Mouse (Mus musculus) ES-Bruce4 (cell line): ENCODE measurements around the gene Psmb7. TPM values are rescaled to one million over a fixed set of nuclear protein-coding genes. Genes with fewer than 3 reads are reported as not detected.

Experiments used
- H3K27ac ChIP-seq: 2 replicates; pipeline ENCODE4 v1.5.1; 2012; ENCODE audit warnings: low read length, inconsistent platforms; ENCODE audit not compliant: insufficient read depth
- H3K27me3 ChIP-seq: 2 replicates; pipeline ENCODE4 v1.6.1; 2012; ENCODE audit warnings: mild to moderate bottlenecking, low read length, inconsistent platforms; ENCODE audit not compliant: control insufficient read depth, poor library complexity, insufficient read depth, severe bottlenecking
- H3K36me3 ChIP-seq: 2 replicates; pipeline ENCODE4 v1.6.1; 2012; ENCODE audit warnings: inconsistent platforms, mild to moderate bottlenecking, low read length, moderate library complexity; ENCODE audit not compliant: control insufficient read depth, poor library complexity, insufficient read depth, severe bottlenecking
- H3K4me1 ChIP-seq: one replicate; pipeline ENCODE4 v1.8.1; 2011; ENCODE audit warnings: low read length; ENCODE audit not compliant: control insufficient read depth, insufficient read depth
- H3K4me3 ChIP-seq: 2 replicates; pipeline ENCODE4 v1.5.1; 2011; ENCODE audit warnings: low read depth, mild to moderate bottlenecking, low read length
- H3K9ac ChIP-seq: 2 replicates; pipeline ENCODE4 v1.6.1; 2012; ENCODE audit warnings: low read depth, mild to moderate bottlenecking, inconsistent platforms; ENCODE audit not compliant: poor library complexity, severe bottlenecking
- H3K9me3 ChIP-seq: replicated peaks from 2 replicates; pipeline ENCODE4 v1.6.1; 2012; ENCODE audit warnings: mild to moderate bottlenecking, low read length, inconsistent platforms; ENCODE audit not compliant: control insufficient read depth, poor library complexity, insufficient read depth, severe bottlenecking
- CTCF ChIP-seq: IDR thresholded peaks from one replicate; pipeline ENCODE4 v1.8.1; 2011; ENCODE audit warnings: low read depth, low read length
- EP300 ChIP-seq: IDR thresholded peaks from 2 replicates; pipeline ENCODE4 v1.6.1; 2011; ENCODE audit warnings: low read depth, low read length; ENCODE audit not compliant: insufficient read depth
- POLR2A ChIP-seq: IDR thresholded peaks from one replicate; pipeline ENCODE4 v1.8.1; 2011; ENCODE audit warnings: low read length; ENCODE audit not compliant: insufficient read depth
- polyA plus RNA-seq: library from polyadenylated mRNA; stranded (reverse); fragments of >200 nt; gene quantifications from 2 replicates; pipeline ENCODE4 v1.2.4, GENCODE M21; 2011; ENCODE audit warnings: low read depth; ENCODE audit not compliant: missing spikeins, insufficient read depth, insufficient read length

Gene Psmb7
- polyA plus RNA-seq, 1 experiment: 306 TPM

GRCm38 (mm10) chr2:38629451-38629850 is 14.4 kb downstream of the Psmb7 start:
- H3K27ac ChIP-seq: no peak overlapping the region
- no peak for TF ChIP-seq POLR2A
- TF ChIP-seq EP300: no peak
- no peak for TF ChIP-seq CTCF
- no peak overlapping the region for H3K4me3 ChIP-seq
- peaks cover 53% of the 10 kb centered on the region for H3K36me3 ChIP-seq
- no peak overlapping the region for H3K9ac ChIP-seq
- no peaks in the 10 kb centered on the region for H3K27me3 ChIP-seq
- no peaks in the 10 kb centered on the region for H3K9me3 ChIP-seq
- H3K4me1 ChIP-seq: no peaks in the 10 kb centered on the region

- TF ChIP-seq EP300 (no peak), POLR2A (no peak), CTCF (no peak)
Observed at GRCm38 (mm10) chr2:38628801-38629200, 15.1 kb downstream of the Psmb7 start.

GRCm38 (mm10) chr2:38623821-38624590 is 19.9 kb downstream of the Psmb7 start:
- TF ChIP-seq POLR2A: no peak
- TF ChIP-seq EP300: no peak
- TF ChIP-seq CTCF: no peak
- Histone ChIP-seq H3K36me3 (peaks cover 23% of the 10 kb centered on the region), H3K27ac (no peak overlapping the region), H3K9ac (no peak overlapping the region), H3K27me3 (no peaks in the 10 kb centered on the region), H3K4me1 (no peaks in the 10 kb centered on the region), H3K4me3 (no peak overlapping the region), H3K9me3 (no peaks in the 10 kb centered on the region)

More at GRCm38 (mm10) chr2:38628801-38629200, 15.1 kb downstream of the Psmb7 start:
- no peaks in the 10 kb centered on the region for H3K9me3 ChIP-seq
- H3K9ac ChIP-seq: no peak overlapping the region
- no peak overlapping the region for H3K27ac ChIP-seq
- H3K4me1 ChIP-seq: no peaks in the 10 kb centered on the region
- peaks cover 47% of the 10 kb centered on the region for H3K36me3 ChIP-seq
- H3K4me3 ChIP-seq: no peak overlapping the region
- H3K27me3 ChIP-seq: no peaks in the 10 kb centered on the region

- H3K9me3 ChIP-seq: no peaks in the 10 kb centered on the region
- no peak overlapping the region for H3K27ac ChIP-seq
- H3K4me1 ChIP-seq: no peaks in the 10 kb centered on the region
- no peaks in the 10 kb centered on the region for H3K27me3 ChIP-seq
- TF ChIP-seq POLR2A (no peak), EP300 (no peak), CTCF (no peak)
- peaks cover 19% of the 10 kb centered on the region for H3K36me3 ChIP-seq
- H3K4me3 ChIP-seq: no peak overlapping the region
- no peak overlapping the region for H3K9ac ChIP-seq
Observed at GRCm38 (mm10) chr2:38623411-38623810, 20.5 kb downstream of the Psmb7 start.

DNA sequence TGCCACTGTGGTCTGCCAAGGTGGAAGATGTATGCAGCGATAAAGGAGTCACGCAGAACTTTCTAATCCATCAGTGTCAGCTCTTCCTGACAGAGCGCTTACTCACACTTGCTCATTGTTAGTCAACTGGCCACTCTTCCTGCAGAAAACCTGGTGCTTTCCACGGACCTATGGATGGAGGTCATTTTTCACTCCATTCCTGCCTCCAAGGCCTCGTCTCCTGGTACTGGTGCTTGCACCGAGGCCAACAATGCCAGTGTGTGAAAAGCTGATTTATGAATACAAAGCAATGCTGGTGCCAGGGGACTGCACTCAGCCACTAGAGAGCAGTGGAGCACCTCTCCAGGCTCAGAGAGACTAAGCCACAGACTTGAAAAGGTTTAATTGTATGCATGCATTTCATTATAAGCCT is 22.3 kb downstream of the Psmb7 start:
- H3K27ac ChIP-seq: no peak overlapping the region
- H3K4me1 ChIP-seq: no peaks in the 10 kb centered on the region
- peaks cover 14% of the 10 kb centered on the region; the same call in 1 of the 2 replicates for H3K36me3 ChIP-seq
- TF ChIP-seq EP300 (no peak), POLR2A (no peak), CTCF (peak; percentile 44)
- H3K9me3 ChIP-seq: no peaks in the 10 kb centered on the region
- no peaks in the 10 kb centered on the region for H3K27me3 ChIP-seq
- H3K9ac ChIP-seq: no peak overlapping the region
- H3K4me3 ChIP-seq: no peak overlapping the region

DNA sequence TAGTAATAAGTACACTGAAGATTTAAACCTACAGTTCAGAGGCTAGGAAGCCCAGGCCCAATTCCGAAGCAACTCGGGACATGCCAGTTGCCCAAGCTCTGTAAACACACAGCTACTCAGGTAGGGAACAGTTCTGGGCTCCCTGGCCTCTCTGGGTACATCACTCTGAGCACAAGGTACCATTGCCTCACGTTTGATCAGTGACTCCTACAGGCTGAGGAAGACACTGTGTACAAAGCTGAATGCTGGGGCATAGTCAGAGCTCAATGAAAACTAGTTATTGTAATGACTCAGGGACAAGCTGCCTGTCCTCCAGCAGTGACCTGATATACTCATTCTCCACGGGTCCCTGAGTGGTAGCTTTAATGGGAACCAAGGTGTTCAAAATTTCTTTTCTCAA is 22.8 kb downstream of the Psmb7 start:
- Histone ChIP-seq H3K9me3 (no peaks in the 10 kb centered on the region), H3K27me3 (no peaks in the 10 kb centered on the region), H3K9ac (no peak overlapping the region), H3K36me3 (peaks cover 10% of the 10 kb centered on the region; the same call in 1 of the 2 replicates), H3K4me1 (no peaks in the 10 kb centered on the region), H3K27ac (no peak overlapping the region), H3K4me3 (no peak overlapping the region)
- no peak for TF ChIP-seq POLR2A
- TF ChIP-seq CTCF: no peak
- TF ChIP-seq EP300: no peak
